Mouse (Mus musculus): ENCODE measurements around the gene Pex16.

Pex16 gene

GRCm38 (mm10) chr2:92424462-92425308 lies 50.2 kb downstream of the Pex16 start:
- no peak for DNase-seq

GRCm38 (mm10) chr2:92425366-92425765 lies 50.9 kb downstream of the Pex16 start:
- no peak for DNase-seq

- no peak for DNase-seq
Measured at GRCm38 (mm10) chr2:92426426-92426825, 52.0 kb downstream of the Pex16 start.

- no peak for DNase-seq
Measured at GRCm38 (mm10) chr2:92427882-92428281, 53.4 kb downstream of the Pex16 start.

GRCm38 (mm10) chr2:92430089-92430488 lies 55.6 kb downstream of the Pex16 start:
- no peak for DNase-seq
